Mouse (Mus musculus): Measurements from ENCODE around the gene Creb5.
A peak's percentile ranks its signal among the peaks of the same experiment; 100 is the strongest.

Creb5 gene

DNA sequence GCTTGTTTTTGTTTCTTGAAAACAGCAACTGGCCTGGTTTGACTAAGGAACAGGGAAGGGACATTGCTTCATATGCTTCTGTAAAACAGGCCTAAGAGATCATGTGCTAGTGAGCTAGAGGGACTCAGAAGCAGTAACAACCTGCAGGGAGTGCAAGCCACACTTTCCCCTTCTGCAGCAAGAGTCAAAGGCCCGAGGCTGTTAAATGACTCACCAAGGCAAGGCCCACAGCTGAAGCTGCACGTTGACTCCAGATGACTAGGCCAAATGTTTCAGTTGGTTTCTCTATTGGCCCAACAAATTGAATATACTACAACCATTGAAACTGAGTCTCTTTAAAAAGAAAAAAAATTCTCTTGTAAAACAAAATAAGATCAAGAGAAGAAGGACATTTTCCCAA lies 417.4 kb downstream of the Creb5 start:
- DNase-seq (ENCODE audit: low read depth): no peak

GRCm38 (mm10) chr6:53706604-53707330 lies 419.7 kb downstream of the Creb5 start:
- no peak for DNase-seq (ENCODE audit: low read depth)

GRCm38 (mm10) chr6:53707795-53708194 lies 420.7 kb downstream of the Creb5 start:
- DNase-seq (ENCODE audit: low read depth): no peak

- DNase-seq (ENCODE audit: low read depth): peak; percentile 43
These were observed 422.8 kb downstream of the Creb5 start for GRCm38 (mm10) chr6:53709694-53710442.

- no peak for DNase-seq (ENCODE audit: low read depth)
These were observed 423.5 kb downstream of the Creb5 start for GRCm38 (mm10) chr6:53710560-53710959.

DNA sequence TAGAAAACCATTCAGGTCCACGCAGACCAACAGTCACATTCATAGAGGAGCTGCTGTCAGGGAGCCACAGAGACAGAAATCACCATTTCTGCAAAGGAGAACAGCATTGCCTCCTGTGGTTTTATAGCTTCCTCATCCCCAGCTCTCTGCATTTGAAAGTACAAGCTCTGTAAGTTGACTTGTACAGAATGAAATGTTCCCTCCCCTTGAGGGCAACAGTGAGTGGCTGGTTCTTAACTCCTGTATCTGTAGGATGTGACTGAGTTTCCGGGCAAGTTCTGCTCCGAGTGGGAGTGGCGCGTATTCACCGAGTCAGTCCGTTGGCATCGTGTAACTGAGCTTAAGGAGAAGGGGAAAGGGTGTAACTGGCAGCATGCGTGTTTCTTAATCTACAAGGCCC lies 426.1 kb downstream of the Creb5 start:
- peak; percentile 20 for DNase-seq (ENCODE audit: low read depth)

DNA sequence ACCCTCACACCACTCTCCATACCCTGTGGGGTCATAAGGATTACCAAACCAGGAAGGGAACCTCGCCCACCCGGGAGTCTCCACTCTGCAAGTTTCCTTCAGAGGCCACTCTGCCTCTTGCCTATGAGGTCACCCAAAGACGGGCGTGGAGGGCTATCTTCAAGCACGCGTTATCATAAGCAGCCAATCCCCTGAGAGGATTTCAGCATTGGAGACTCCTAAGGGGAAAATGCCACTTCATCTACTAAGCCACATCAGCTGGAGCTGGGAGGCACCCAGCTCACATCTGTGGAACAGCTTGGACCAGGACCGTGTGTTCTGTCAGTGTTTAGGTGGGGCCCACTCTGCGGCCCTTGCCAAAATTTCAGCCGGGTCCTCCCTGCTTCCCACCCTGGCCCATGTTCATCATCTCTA lies 427.8 kb downstream of the Creb5 start:
- DNase-seq (ENCODE audit: low read depth): no peak

GRCm38 (mm10) chr6:53716013-53716412 lies 428.9 kb downstream of the Creb5 start:
- DNase-seq (ENCODE audit: low read depth): no peak

- DNase-seq (ENCODE audit: low read depth): no peak
These were observed 432.9 kb downstream of the Creb5 start for GRCm38 (mm10) chr6:53720009-53720408.

DNA sequence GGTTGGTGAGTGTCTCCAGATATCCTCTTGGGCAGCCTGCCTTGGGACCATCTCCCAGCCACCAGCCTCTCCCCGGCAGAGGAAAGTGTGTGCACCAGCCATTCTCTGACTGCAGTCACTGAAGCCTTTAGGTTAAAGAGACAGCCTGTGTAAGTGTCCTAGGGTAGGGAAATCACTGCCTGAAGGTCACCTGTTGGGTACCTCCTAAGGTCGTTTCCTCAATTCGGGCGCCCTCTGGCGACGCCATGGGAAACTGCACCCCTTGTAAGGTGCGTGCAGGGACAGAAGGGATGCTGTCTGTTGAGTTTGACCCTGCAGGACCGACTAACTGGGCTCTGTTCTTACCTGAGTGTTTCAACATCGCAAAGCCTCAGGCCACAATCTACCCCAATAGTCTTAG lies 434.5 kb downstream of the Creb5 start:
- peak; percentile 64 for DNase-seq (ENCODE audit: low read depth)

DNA sequence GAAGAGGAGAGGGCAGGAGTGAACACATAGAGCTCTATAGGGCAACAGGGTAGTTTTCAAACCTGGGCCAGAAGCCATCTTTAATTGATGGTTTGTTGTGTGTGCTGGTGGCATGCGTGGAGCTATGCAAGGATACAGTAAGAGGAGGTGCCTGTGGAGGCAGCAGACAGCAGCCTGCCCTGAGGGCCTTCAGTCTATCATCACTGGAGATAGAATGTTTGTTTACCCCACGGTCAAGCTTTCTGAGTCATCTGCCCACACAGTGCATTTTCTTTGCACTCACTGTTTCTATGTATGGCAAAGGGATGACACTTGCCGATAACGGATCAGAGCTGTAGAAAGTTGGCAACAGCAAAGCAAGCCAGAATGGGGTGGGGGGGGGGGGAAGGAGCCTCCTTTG lies 435.6 kb downstream of the Creb5 start:
- DNase-seq (ENCODE audit: low read depth): no peak

- no peak for DNase-seq (ENCODE audit: low read depth)
These were observed 443.4 kb downstream of the Creb5 start for GRCm38 (mm10) chr6:53730487-53730886.

- no peak for DNase-seq (ENCODE audit: low read depth)
These were observed 444.0 kb downstream of the Creb5 start for GRCm38 (mm10) chr6:53730996-53731485.

DNA sequence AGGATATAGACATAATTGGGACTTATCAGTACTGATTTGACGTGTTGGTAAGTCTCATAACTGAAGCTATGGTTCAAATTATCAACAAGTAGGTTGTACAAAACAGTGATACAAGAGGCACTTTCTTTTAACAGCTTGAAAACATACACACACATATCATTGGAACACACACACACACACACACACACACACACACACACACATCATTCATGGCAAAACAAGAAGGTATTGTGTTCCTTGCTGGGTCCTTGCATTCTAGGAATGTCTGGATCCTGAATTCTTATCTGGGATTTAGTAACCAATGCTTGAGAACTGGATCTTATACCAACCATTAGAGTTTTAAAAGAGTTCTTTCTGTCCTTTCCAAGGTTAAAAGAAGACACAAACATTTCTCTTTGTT lies 446.5 kb downstream of the Creb5 start:
- no peak for DNase-seq (ENCODE audit: low read depth)

- DNase-seq (ENCODE audit: low read depth): no peak
These were observed 446.9 kb downstream of the Creb5 start for GRCm38 (mm10) chr6:53733999-53734398.

GRCm38 (mm10) chr6:53735696-53736095 lies 448.6 kb downstream of the Creb5 start:
- DNase-seq (ENCODE audit: low read depth): no peak

- DNase-seq (ENCODE audit: low read depth): no peak
These were observed 451.1 kb downstream of the Creb5 start for GRCm38 (mm10) chr6:53738206-53738605.

DNA sequence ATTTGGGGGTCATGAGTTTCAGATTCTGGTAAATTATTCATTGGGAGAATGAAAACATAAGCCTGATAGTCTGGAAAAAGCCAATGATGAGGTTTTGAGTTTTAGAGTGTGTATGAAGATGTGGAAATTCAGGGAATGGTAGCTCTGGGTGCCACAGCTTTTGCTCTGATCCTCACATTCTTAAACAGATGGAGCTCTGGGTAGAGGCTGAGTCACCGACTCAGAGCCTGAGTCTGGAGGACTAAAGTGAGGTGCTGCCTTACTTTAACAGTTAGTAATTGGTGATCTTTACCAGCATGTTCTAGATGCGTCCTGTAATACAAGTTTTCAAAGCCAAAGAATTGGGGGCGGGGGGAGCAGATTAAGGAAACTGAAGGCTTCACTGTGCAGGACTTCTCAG lies 454.2 kb downstream of the Creb5 start:
- no peak for DNase-seq (ENCODE audit: low read depth)
